Mouse (Mus musculus): ENCODE measurements around the gene Haus3. TPM values are rescaled to one million over a fixed set of nuclear protein-coding genes. Genes with fewer than 3 reads are reported as not detected.

Gene Haus3
- polyA plus RNA-seq, 1 experiment from 2014 or later = 50.8 TPM

DNA sequence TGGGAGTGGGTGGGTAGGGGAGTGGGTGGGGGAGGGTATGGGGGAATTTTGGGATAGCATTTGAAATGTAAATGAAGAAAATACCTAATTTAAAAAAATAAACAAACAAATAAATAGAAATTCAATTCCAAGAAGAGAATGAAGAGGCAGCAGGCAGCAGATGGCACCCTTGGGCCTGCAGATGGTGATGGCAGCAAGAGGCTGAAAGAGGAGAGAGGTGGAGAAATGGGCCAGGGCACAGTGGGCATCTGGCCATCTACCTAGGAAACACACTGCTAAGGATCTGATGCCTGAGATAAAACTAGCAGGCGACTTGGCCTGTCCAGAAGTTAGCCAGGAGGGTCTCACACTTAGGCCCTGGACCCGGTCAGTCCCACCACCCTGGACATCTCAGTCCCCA lies 35.6 kb upstream of the Haus3 start:
- no peak overlapping the region for H3K27ac ChIP-seq (ENCODE audit: low read depth, low read length)
- WGBS = 80% methylated on average over 2 of the region's 2 CpGs
- DNase-seq (ENCODE audit: low spot score) (no peak), ATAC-seq (replicated peaks; ENCODE audit: low FRiP score) (no peak)
- no peak overlapping the region for H3K4me3 ChIP-seq (ENCODE audit: low read depth, low read length)
- H3K27me3 ChIP-seq (ENCODE audit: control insufficient read depth, insufficient read depth, low read length) = no peaks in the 10 kb centered on the region
- H3K9me3 ChIP-seq (ENCODE audit: control insufficient read depth, low read length) = no peaks in the 10 kb centered on the region
- no peaks in the 10 kb centered on the region for H3K4me1 ChIP-seq (replicated peaks; ENCODE audit: control insufficient read depth, insufficient read depth, low read length)
- H3K36me3 ChIP-seq (ENCODE audit: control insufficient read depth, insufficient read depth, low read length) = no peaks in the 10 kb centered on the region
- H3K4me2 ChIP-seq (ENCODE audit: low read depth, low read length, severe bottlenecking) = no peak overlapping the region
- no peak overlapping the region for H3K9ac ChIP-seq (ENCODE audit: low read length)

DNA sequence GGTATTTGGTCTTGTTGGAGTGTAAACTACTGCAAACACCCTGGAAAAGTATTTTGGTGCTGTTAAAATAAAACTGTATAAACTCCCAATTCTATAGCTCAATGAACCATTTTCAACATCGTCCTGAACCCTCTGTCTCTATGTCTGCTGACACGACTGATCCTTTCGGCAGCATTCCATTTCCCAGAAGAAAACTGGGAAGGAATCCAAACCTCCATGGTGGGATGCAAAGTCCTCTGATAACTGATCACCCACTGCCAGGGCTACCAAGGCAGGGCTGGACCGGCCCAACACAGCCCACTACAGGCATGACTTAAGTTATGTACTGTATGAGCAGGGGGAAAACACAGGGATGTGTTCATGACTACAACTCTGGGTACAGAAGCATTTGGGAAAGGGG lies 32.7 kb upstream of the Haus3 start:
- WGBS = 91% methylated on average over 4 of the region's 4 CpGs
- DNase-seq (ENCODE audit: low spot score) = no peak
- no peaks in the 10 kb centered on the region for H3K4me1 ChIP-seq (replicated peaks; ENCODE audit: control insufficient read depth, insufficient read depth, low read length)
- H3K9me3 ChIP-seq (ENCODE audit: control insufficient read depth, low read length) = no peaks in the 10 kb centered on the region
- no peak for ATAC-seq (replicated peaks; ENCODE audit: low FRiP score)
- H3K36me3 ChIP-seq (ENCODE audit: control insufficient read depth, insufficient read depth, low read length) = no peaks in the 10 kb centered on the region
- no peak overlapping the region for H3K27ac ChIP-seq (ENCODE audit: low read depth, low read length)
- H3K27me3 ChIP-seq (ENCODE audit: control insufficient read depth, insufficient read depth, low read length) = no peaks in the 10 kb centered on the region
- no peak overlapping the region for H3K9ac ChIP-seq (ENCODE audit: low read length)
- H3K4me3 ChIP-seq (ENCODE audit: low read depth, low read length) = no peak overlapping the region
- H3K4me2 ChIP-seq (ENCODE audit: low read depth, low read length, severe bottlenecking) = no peak overlapping the region

DNA sequence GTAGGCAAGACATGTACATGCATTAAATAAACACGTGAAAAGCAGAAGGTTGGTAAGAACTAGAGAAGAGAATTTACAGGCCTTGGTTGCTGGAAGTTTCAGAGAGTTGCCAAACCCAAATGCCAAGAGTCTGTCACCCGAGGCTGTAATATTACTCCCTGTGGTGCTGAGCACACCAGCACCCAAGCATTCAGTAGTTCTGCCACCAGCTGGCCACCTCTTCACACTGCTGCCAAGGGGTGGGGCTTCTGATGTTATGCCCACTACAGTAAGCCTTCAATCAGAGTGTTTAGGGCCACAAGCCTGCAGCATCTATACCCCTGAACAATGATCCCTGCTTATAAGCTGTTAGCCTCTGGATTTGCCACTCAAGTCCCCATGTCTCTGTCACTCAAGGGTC lies 32.1 kb upstream of the Haus3 start:
- Histone ChIP-seq H3K27me3 (ENCODE audit: control insufficient read depth, insufficient read depth, low read length) (no peaks in the 10 kb centered on the region), H3K27ac (ENCODE audit: low read depth, low read length) (no peak overlapping the region), H3K4me2 (ENCODE audit: low read depth, low read length, severe bottlenecking) (no peak overlapping the region), H3K4me3 (ENCODE audit: low read depth, low read length) (no peak overlapping the region), H3K9ac (ENCODE audit: low read length) (no peak overlapping the region), H3K9me3 (ENCODE audit: control insufficient read depth, low read length) (no peaks in the 10 kb centered on the region), H3K36me3 (ENCODE audit: control insufficient read depth, insufficient read depth, low read length) (no peaks in the 10 kb centered on the region), H3K4me1 (replicated peaks; ENCODE audit: control insufficient read depth, insufficient read depth, low read length) (no peaks in the 10 kb centered on the region)
- WGBS = 87% methylated on average over 2 of the region's 2 CpGs
- DNase-seq (ENCODE audit: low spot score) (no peak), ATAC-seq (replicated peaks; ENCODE audit: low FRiP score) (no peak)

DNA sequence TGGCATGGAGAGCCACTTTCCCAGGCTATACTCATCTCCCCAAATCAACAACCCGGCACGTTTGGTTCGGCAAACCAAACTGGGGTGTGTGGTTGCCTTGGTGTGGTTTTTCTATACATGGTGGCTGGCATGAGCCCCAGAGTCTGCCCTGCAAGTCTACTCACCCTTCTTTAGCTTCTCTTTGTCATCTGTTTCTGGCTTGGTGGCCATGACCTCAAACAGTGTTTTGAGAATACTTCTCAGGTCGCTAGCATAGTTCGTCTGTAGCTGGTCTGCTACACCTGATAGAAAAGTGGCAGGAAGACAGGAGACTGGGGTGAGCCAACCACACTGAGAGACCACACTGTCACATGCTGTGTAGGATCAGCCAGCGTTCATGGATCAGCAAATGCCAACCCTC lies 29.3 kb upstream of the Haus3 start:
- 85% methylated on average over 6 of the region's 6 CpGs for WGBS
- Histone ChIP-seq H3K4me2 (ENCODE audit: low read depth, low read length, severe bottlenecking) (no peak overlapping the region), H3K9me3 (ENCODE audit: control insufficient read depth, low read length) (no peaks in the 10 kb centered on the region), H3K27me3 (ENCODE audit: control insufficient read depth, insufficient read depth, low read length) (no peaks in the 10 kb centered on the region), H3K4me3 (ENCODE audit: low read depth, low read length) (no peak overlapping the region), H3K4me1 (replicated peaks; ENCODE audit: control insufficient read depth, insufficient read depth, low read length) (no peaks in the 10 kb centered on the region), H3K36me3 (ENCODE audit: control insufficient read depth, insufficient read depth, low read length) (no peaks in the 10 kb centered on the region), H3K27ac (ENCODE audit: low read depth, low read length) (no peak overlapping the region), H3K9ac (ENCODE audit: low read length) (no peak overlapping the region)
- ATAC-seq (replicated peaks; ENCODE audit: low FRiP score) = no peak
- DNase-seq (ENCODE audit: low spot score) = no peak

DNA sequence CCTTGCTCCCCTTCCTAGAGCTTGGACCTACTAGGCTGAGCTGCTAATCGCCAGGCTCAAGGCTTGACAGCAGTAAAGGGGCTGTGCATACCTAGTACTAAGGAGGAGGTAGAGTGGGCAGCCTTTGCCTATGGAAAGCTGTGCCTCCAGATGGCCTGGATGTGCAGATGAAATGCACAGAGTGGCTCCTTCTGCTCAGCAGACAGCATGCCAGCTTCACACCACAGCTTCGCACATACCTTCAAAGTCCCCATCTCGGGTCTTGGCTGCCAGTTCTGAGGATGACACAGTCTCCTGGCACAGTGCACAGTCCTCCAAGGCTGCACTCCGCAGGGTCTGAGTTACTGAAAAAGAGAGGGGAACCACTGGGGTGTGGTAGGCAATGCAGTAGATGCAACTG lies 27.9 kb upstream of the Haus3 start:
- Histone ChIP-seq H3K9ac (ENCODE audit: low read length) (no peak overlapping the region), H3K36me3 (ENCODE audit: control insufficient read depth, insufficient read depth, low read length) (no peaks in the 10 kb centered on the region), H3K4me1 (replicated peaks; ENCODE audit: control insufficient read depth, insufficient read depth, low read length) (no peaks in the 10 kb centered on the region), H3K27ac (ENCODE audit: low read depth, low read length) (no peak overlapping the region), H3K4me2 (ENCODE audit: low read depth, low read length, severe bottlenecking) (no peak overlapping the region), H3K4me3 (ENCODE audit: low read depth, low read length) (no peak overlapping the region), H3K27me3 (ENCODE audit: control insufficient read depth, insufficient read depth, low read length) (no peaks in the 10 kb centered on the region), H3K9me3 (ENCODE audit: control insufficient read depth, low read length) (no peaks in the 10 kb centered on the region)
- WGBS = 77% methylated on average over 4 of the region's 4 CpGs
- no peak for ATAC-seq (replicated peaks; ENCODE audit: low FRiP score)
- DNase-seq (ENCODE audit: low spot score) = no peak

DNA sequence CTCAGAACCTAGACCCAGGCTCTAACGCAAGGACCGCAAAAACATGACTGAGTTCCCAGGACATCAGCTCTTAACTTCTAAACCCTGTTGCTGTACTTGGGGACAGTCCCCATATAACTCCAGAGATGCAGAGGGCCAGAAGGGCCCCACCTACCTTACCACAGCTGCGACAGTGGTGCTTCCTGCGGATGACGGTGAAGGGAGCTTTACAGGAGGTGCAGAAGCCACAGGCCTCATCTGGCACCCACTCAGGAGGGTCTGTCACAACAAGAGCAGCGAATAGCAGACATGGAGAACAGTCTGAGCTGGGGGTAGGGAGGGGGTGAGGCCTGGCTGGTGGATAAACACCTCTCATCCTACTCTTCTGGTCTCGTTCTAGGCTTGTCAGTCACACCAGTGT lies 27.1 kb upstream of the Haus3 start:
- H3K27ac ChIP-seq (ENCODE audit: low read depth, low read length) = no peak overlapping the region
- H3K4me2 ChIP-seq (ENCODE audit: low read depth, low read length, severe bottlenecking) = no peak overlapping the region
- no peak overlapping the region for H3K9ac ChIP-seq (ENCODE audit: low read length)
- ATAC-seq (replicated peaks; ENCODE audit: low FRiP score) (no peak), DNase-seq (ENCODE audit: low spot score) (no peak)
- H3K36me3 ChIP-seq (ENCODE audit: control insufficient read depth, insufficient read depth, low read length) = no peaks in the 10 kb centered on the region
- no peak overlapping the region for H3K4me3 ChIP-seq (ENCODE audit: low read depth, low read length)
- no peaks in the 10 kb centered on the region for H3K27me3 ChIP-seq (ENCODE audit: control insufficient read depth, insufficient read depth, low read length)
- no peaks in the 10 kb centered on the region for H3K9me3 ChIP-seq (ENCODE audit: control insufficient read depth, low read length)
- 84% methylated on average over 7 of the region's 7 CpGs for WGBS
- H3K4me1 ChIP-seq (replicated peaks; ENCODE audit: control insufficient read depth, insufficient read depth, low read length) = no peaks in the 10 kb centered on the region

DNA sequence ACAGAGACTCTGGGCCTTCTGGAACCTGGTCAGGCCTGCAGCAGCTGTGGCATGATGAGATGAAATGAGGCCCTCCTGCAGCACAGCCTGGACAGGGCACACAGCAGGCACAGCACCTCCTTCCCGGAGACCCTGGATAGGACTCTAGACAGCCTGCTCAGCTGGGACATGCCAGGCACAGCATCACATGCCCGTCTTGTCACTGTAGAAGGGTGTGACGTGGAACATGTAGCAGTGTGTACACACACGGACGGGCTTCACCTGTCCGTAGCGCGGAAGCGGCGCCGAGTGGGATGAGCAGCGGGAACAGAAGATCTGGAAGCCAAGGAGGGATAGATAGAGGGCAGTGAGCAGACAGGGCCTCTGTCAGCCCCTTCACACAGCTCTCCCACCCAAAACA lies 26.5 kb upstream of the Haus3 start:
- Histone ChIP-seq H3K4me3 (ENCODE audit: low read depth, low read length) (no peak overlapping the region), H3K27me3 (ENCODE audit: control insufficient read depth, insufficient read depth, low read length) (no peaks in the 10 kb centered on the region), H3K9ac (ENCODE audit: low read length) (no peak overlapping the region), H3K4me1 (replicated peaks; ENCODE audit: control insufficient read depth, insufficient read depth, low read length) (no peaks in the 10 kb centered on the region), H3K9me3 (ENCODE audit: control insufficient read depth, low read length) (no peaks in the 10 kb centered on the region), H3K27ac (ENCODE audit: low read depth, low read length) (no peak overlapping the region), H3K36me3 (ENCODE audit: control insufficient read depth, insufficient read depth, low read length) (no peaks in the 10 kb centered on the region), H3K4me2 (ENCODE audit: low read depth, low read length, severe bottlenecking) (no peak overlapping the region)
- WGBS = 91% methylated on average over 12 of the region's 12 CpGs
- no peak for DNase-seq (ENCODE audit: low spot score)
- no peak for ATAC-seq (replicated peaks; ENCODE audit: low FRiP score)

DNA sequence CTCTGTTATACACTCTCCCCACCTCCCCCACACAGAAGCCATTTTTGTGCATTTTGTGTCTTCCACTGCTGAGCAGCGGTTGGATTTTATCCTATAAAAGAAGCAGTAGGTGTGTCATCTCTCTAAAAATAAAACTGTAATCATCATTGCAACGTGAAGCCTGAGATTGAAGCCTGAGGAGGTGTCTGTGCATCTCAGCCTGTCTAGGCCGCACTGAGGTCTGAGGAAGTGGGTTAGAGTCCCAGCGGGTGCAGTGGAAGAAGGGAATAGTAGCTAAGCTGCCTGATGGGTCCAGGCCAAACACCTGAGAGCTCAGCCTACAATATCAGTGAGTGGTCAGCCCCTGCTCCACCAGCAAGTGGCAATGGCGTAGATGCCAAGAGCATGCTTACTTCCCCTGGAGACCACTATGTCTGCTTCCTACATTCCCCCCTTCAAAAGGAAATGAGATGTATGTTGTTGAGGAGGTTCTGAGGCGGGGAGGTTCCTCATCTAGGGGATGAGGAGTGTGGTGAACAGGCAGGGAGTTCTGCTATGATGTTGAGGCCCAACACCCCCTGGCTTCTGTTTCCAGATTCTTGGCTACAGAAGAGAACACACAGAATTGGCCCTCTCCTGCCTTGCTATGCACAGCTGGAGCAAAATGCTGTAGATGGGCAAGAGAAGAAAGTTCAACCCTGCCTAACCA lies 25.8 kb upstream of the Haus3 start:
- ATAC-seq (replicated peaks; ENCODE audit: low FRiP score) (no peak), DNase-seq (ENCODE audit: low spot score) (no peak)
- no peaks in the 10 kb centered on the region for H3K36me3 ChIP-seq (ENCODE audit: control insufficient read depth, insufficient read depth, low read length)
- no peak overlapping the region for H3K27ac ChIP-seq (ENCODE audit: low read depth, low read length)
- H3K9me3 ChIP-seq (ENCODE audit: control insufficient read depth, low read length) = no peaks in the 10 kb centered on the region
- no peaks in the 10 kb centered on the region for H3K4me1 ChIP-seq (replicated peaks; ENCODE audit: control insufficient read depth, insufficient read depth, low read length)
- H3K9ac ChIP-seq (ENCODE audit: low read length) = no peak overlapping the region
- H3K4me2 ChIP-seq (ENCODE audit: low read depth, low read length, severe bottlenecking) = no peak overlapping the region
- H3K4me3 ChIP-seq (ENCODE audit: low read depth, low read length) = no peak overlapping the region
- no peaks in the 10 kb centered on the region for H3K27me3 ChIP-seq (ENCODE audit: control insufficient read depth, insufficient read depth, low read length)
- 91% methylated on average over 6 of the region's 6 CpGs for WGBS

DNA sequence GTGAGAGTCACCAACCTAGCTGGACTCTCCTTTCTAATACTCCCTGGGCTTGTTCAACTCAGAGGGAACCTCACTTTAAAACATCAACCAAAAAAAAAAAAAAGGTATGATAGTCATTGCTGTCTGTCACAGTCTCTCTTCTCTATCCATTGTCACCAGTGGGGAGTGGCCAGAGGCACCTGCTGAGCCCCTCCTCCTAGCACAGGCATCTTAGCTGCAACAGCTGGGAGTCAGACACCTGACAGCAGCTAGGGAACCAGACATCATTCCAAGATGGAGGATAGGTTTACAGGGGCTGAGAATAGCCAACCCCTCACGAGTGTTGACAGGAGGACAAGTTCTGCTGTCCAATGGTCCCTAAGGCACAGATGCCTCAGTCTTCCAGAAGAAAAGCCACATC lies 25.1 kb upstream of the Haus3 start:
- Histone ChIP-seq H3K4me2 (ENCODE audit: low read depth, low read length, severe bottlenecking) (no peak overlapping the region), H3K4me3 (ENCODE audit: low read depth, low read length) (no peak overlapping the region), H3K9me3 (ENCODE audit: control insufficient read depth, low read length) (no peaks in the 10 kb centered on the region), H3K36me3 (ENCODE audit: control insufficient read depth, insufficient read depth, low read length) (no peaks in the 10 kb centered on the region), H3K27me3 (ENCODE audit: control insufficient read depth, insufficient read depth, low read length) (no peaks in the 10 kb centered on the region), H3K27ac (ENCODE audit: low read depth, low read length) (no peak overlapping the region), H3K4me1 (replicated peaks; ENCODE audit: control insufficient read depth, insufficient read depth, low read length) (no peaks in the 10 kb centered on the region), H3K9ac (ENCODE audit: low read length) (no peak overlapping the region)
- DNase-seq (ENCODE audit: low spot score) (no peak), ATAC-seq (replicated peaks; ENCODE audit: low FRiP score) (no peak)
- 65% methylated on average over 1 of the region's 1 CpGs for WGBS
